Mouse (Mus musculus): ENCODE results near the gene Hypk.
"Not testable (repeated sequence)": the region's sequence is repeated elsewhere in the genome, so short reads cannot be mapped to it uniquely, and the experiment has no call there.

- peak; percentile 46; the same call in 1 of the 2 replicates for TF ChIP-seq CTCF (IDR thresholded peaks at IDR 0.05; ENCODE audit: low read depth)
- TF ChIP-seq EP300 (optimal IDR thresholded peaks at IDR 0.05) = not testable (repeated sequence)
Measured at GRCm38 (mm10) chr2:121505942-121506882, 53.1 kb downstream of the Hypk start, which contains the start of the genes Mfap1a and Wdr76.
